Mouse (Mus musculus): ENCODE data around the gene Lpp.
A peak's percentile ranks its signal among the peaks of the same experiment; 100 is the strongest.

- TF ChIP-seq CTCF (IDR thresholded peaks at IDR 0.05; ENCODE audit: borderline replicate concordance, insufficient read depth, low read length) (no peak), POLR2A (IDR thresholded peaks at IDR 0.05; ENCODE audit: low read depth, low read length) (0 out of 2 replicates have a peak, but pooled peaks have one; percentile 6)
These were observed 103.3 kb downstream of the Lpp start for GRCm38 (mm10) chr16:24496635-24497034.
